Mouse (Mus musculus): ENCODE measurements around the gene Cox6b2. TPM values are rescaled to one million over a fixed set of nuclear protein-coding genes. Genes with fewer than 3 reads are reported as not detected.

The Cox6b2 gene
- polyA plus RNA-seq, 1 experiment: 36.6 TPM

GRCm38 (mm10) chr7:4782130-4782529 is 29.2 kb upstream of the Cox6b2 start:
- Histone ChIP-seq H3K4me1 (replicated peaks; ENCODE audit: control insufficient read depth, insufficient read depth, low read length) (no peaks in the 10 kb centered on the region), H3K36me3 (ENCODE audit: control insufficient read depth, insufficient read depth, low read length) (no peaks in the 10 kb centered on the region), H3K27me3 (ENCODE audit: control insufficient read depth, insufficient read depth, low read length) (no peaks in the 10 kb centered on the region; the same call in 1 of the 2 replicates), H3K4me3 (ENCODE audit: control insufficient read depth, insufficient read depth, low read length) (no peak overlapping the region), H3K27ac (ENCODE audit: control insufficient read depth, insufficient read depth, low read length) (no peak overlapping the region)
- TF ChIP-seq CTCF (IDR thresholded peaks at IDR 0.05; ENCODE audit: borderline replicate concordance, control insufficient read depth, extremely low read depth, insufficient read depth, low read length, poor library complexity) (no peak), POLR2A (IDR thresholded peaks at IDR 0.05; ENCODE audit: control insufficient read depth, extremely low read depth, insufficient read depth, low read length, poor library complexity) (no peak)
- no peak for DNase-seq
- 51% methylated on average over 3 of the region's 3 CpGs for WGBS

GRCm38 (mm10) chr7:4779921-4780320 is 27.0 kb upstream of the Cox6b2 start:
- no peak for DNase-seq
- H3K27ac ChIP-seq (ENCODE audit: control insufficient read depth, insufficient read depth, low read length): no peak overlapping the region
- no peak overlapping the region for H3K4me3 ChIP-seq (ENCODE audit: control insufficient read depth, insufficient read depth, low read length)
- H3K36me3 ChIP-seq (ENCODE audit: control insufficient read depth, insufficient read depth, low read length): no peaks in the 10 kb centered on the region
- peaks cover 2% of the 10 kb centered on the region; the same call in 1 of the 2 replicates for H3K27me3 ChIP-seq (ENCODE audit: control insufficient read depth, insufficient read depth, low read length)
- H3K4me1 ChIP-seq (replicated peaks; ENCODE audit: control insufficient read depth, insufficient read depth, low read length): no peaks in the 10 kb centered on the region
- no peak for TF ChIP-seq POLR2A (IDR thresholded peaks at IDR 0.05; ENCODE audit: control insufficient read depth, extremely low read depth, insufficient read depth, low read length, poor library complexity)
- TF ChIP-seq CTCF (IDR thresholded peaks at IDR 0.05; ENCODE audit: borderline replicate concordance, control insufficient read depth, extremely low read depth, insufficient read depth, low read length, poor library complexity): peak; percentile 36; the same call in 1 of the 2 replicates
- WGBS: 9% methylated on average over 5 of the region's 5 CpGs

- no peak for TF ChIP-seq CTCF (IDR thresholded peaks at IDR 0.05; ENCODE audit: borderline replicate concordance, control insufficient read depth, extremely low read depth, insufficient read depth, low read length, poor library complexity)
- TF ChIP-seq POLR2A (IDR thresholded peaks at IDR 0.05; ENCODE audit: control insufficient read depth, extremely low read depth, insufficient read depth, low read length, poor library complexity): no peak
- Histone ChIP-seq H3K27me3 (ENCODE audit: control insufficient read depth, insufficient read depth, low read length) (peaks cover 4% of the 10 kb centered on the region; the same call in 1 of the 2 replicates), H3K4me1 (replicated peaks; ENCODE audit: control insufficient read depth, insufficient read depth, low read length) (no peaks in the 10 kb centered on the region), H3K27ac (ENCODE audit: control insufficient read depth, insufficient read depth, low read length) (no peak overlapping the region), H3K4me3 (ENCODE audit: control insufficient read depth, insufficient read depth, low read length) (no peak overlapping the region), H3K36me3 (ENCODE audit: control insufficient read depth, insufficient read depth, low read length) (no peaks in the 10 kb centered on the region)
- 53% methylated on average over 20 of the region's 20 CpGs for WGBS
- no peak for DNase-seq
Observed at GRCm38 (mm10) chr7:4777851-4778637, 25.1 kb upstream of the Cox6b2 start.

- no peak overlapping the region for H3K27ac ChIP-seq (ENCODE audit: control insufficient read depth, insufficient read depth, low read length)
- DNase-seq: peak; percentile 34
- no peak for TF ChIP-seq POLR2A (IDR thresholded peaks at IDR 0.05; ENCODE audit: control insufficient read depth, extremely low read depth, insufficient read depth, low read length, poor library complexity)
- TF ChIP-seq CTCF (IDR thresholded peaks at IDR 0.05; ENCODE audit: borderline replicate concordance, control insufficient read depth, extremely low read depth, insufficient read depth, low read length, poor library complexity): no peak
- no peaks in the 10 kb centered on the region for H3K36me3 ChIP-seq (ENCODE audit: control insufficient read depth, insufficient read depth, low read length)
- peaks cover 4% of the 10 kb centered on the region; the same call in 1 of the 2 replicates for H3K27me3 ChIP-seq (ENCODE audit: control insufficient read depth, insufficient read depth, low read length)
- no peaks in the 10 kb centered on the region for H3K4me1 ChIP-seq (replicated peaks; ENCODE audit: control insufficient read depth, insufficient read depth, low read length)
- 4% methylated on average over 42 of the region's 56 CpGs for WGBS
- H3K4me3 ChIP-seq (ENCODE audit: control insufficient read depth, insufficient read depth, low read length): peak overlapping the region; percentile 4; the same call in 1 of the 2 replicates
Observed at GRCm38 (mm10) chr7:4776861-4777830, 24.3 kb upstream of the Cox6b2 start.

GRCm38 (mm10) chr7:4776131-4776530 is 23.2 kb upstream of the Cox6b2 start:
- H3K36me3 ChIP-seq (ENCODE audit: control insufficient read depth, insufficient read depth, low read length): no peaks in the 10 kb centered on the region
- H3K27ac ChIP-seq (ENCODE audit: control insufficient read depth, insufficient read depth, low read length): no peak overlapping the region
- WGBS: 68% methylated on average over 10 of the region's 10 CpGs
- no peak overlapping the region for H3K4me3 ChIP-seq (ENCODE audit: control insufficient read depth, insufficient read depth, low read length)
- no peak for TF ChIP-seq POLR2A (IDR thresholded peaks at IDR 0.05; ENCODE audit: control insufficient read depth, extremely low read depth, insufficient read depth, low read length, poor library complexity)
- no peak for TF ChIP-seq CTCF (IDR thresholded peaks at IDR 0.05; ENCODE audit: borderline replicate concordance, control insufficient read depth, extremely low read depth, insufficient read depth, low read length, poor library complexity)
- H3K4me1 ChIP-seq (replicated peaks; ENCODE audit: control insufficient read depth, insufficient read depth, low read length): no peaks in the 10 kb centered on the region
- no peak for DNase-seq
- peaks cover 4% of the 10 kb centered on the region; the same call in 1 of the 2 replicates for H3K27me3 ChIP-seq (ENCODE audit: control insufficient read depth, insufficient read depth, low read length)

GRCm38 (mm10) chr7:4771202-4771601 is 18.3 kb upstream of the Cox6b2 start, which contains the start of gene Fam71e2:
Gene Fam71e2 (minus strand): TSS chr7:4771302.
- Histone ChIP-seq H3K4me1 (replicated peaks; ENCODE audit: control insufficient read depth, insufficient read depth, low read length) (no peaks in the 10 kb centered on the region), H3K36me3 (ENCODE audit: control insufficient read depth, insufficient read depth, low read length) (no peaks in the 10 kb centered on the region), H3K4me3 (ENCODE audit: control insufficient read depth, insufficient read depth, low read length) (no peak within 1 kb of the TSS), H3K27ac (ENCODE audit: control insufficient read depth, insufficient read depth, low read length) (no peak within 1 kb of the TSS), H3K27me3 (ENCODE audit: control insufficient read depth, insufficient read depth, low read length) (peaks cover 4% of the 10 kb centered on the region; the same call in 1 of the 2 replicates)
- DNase-seq: no peak
- 91% methylated on average over 4 of the region's 5 CpGs for WGBS
- TF ChIP-seq CTCF (IDR thresholded peaks at IDR 0.05; ENCODE audit: borderline replicate concordance, control insufficient read depth, extremely low read depth, insufficient read depth, low read length, poor library complexity) (no peak), POLR2A (IDR thresholded peaks at IDR 0.05; ENCODE audit: control insufficient read depth, extremely low read depth, insufficient read depth, low read length, poor library complexity) (no peak)
